Mouse (Mus musculus) frontal cortex, postnatal 14 days (tissue): Measurements from ENCODE around the gene Mrtfb.

Source experiments
- DNase-seq, 2 experiments: peaks; one replicate each; pipeline ENCODE4 v3.0.0; 2022; ENCODE audit warnings: low spot score in 2 of 2

The Mrtfb gene

DNA sequence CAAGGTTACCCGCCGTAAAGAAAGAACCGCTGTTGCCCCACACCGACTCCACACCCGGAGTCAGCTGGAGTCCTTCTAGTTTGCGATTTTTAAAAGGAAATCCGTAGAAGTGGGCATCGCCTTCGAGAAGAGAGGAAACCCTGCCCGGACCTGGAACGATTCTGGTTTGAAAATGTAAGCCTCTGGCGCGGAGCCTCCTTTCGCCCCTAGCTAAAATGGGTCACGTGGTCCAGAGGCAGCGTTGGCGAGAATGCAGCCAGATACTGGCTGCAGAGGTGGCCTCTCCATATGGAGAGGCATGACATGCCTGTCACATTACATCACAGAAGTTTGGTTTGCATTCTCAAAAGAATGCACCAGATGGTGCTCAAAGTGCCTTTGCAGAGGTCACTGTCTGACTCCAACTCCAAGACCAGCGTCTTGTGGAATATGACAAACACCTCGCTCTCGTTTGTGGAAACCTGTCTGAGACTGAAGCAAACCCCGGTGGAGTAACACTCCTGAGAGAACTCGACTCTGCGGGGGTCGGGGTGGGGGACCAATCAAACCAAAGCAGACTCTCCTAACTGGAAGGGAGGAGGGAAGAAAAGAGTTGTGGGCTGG lies 181.6 kb downstream of the Mrtfb start:
- DNase-seq: peak in 1 of 2 experiments; percentile 41

DNA sequence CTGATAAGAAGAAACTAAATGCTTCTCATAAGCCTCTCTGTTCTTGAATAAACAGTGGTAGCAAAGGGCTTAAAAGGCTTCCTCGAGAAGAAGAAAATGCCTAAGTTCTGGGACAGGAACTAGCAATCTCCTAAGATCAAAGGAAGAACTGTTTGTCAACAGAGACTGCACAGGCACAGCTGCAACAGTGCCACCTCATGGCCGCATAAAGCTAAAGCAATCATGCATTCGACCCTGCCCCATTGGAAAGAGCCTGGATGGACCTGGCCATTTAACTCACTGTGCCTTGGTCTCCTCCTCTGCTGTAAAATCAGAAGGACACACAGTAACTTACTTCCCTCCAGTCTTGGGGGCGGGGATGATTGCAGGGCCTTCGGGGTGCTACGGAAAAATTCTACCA lies 184.2 kb downstream of the Mrtfb start:
- DNase-seq: no peak

DNA sequence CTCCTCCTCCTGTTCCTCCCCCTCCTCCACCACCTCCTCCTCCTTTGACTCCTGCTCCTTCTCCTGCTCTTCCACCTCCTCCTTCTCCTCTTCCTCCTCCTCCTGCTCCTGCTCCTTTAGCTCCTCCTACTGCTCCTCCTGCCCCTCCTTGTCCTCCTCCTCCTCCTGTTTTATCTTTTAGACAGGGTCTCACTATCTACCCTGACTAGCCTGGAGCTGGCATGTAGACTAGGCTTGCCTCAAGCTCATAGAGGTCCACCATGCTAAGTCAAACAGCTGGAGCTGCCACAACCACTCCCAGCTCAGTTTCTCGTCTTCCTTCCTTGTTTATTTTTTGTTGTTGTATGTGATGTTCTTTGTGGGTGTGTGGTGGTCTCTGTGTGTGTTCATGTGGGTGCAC lies 187.5 kb downstream of the Mrtfb start:
- no peak for DNase-seq

DNA sequence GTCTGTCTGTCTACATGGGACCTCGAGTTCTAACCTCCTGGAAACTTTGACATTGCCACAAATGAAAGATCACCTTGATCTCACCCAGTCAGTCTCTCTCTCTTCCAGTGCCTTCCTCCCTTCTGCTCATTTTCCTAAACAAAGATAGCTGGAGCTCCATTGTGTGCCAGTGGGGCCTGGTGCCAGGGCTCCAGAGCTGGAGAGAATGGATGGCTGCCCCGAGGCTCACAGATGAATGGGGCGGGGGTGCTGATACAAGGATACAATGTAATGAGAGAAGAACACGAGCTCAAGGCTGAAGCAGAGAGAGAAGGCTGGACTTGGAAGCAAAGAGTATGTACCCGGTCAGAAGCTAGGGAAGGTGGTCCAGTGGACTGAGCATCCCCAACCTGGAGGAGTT lies 189.2 kb downstream of the Mrtfb start:
- DNase-seq: no peak

DNA sequence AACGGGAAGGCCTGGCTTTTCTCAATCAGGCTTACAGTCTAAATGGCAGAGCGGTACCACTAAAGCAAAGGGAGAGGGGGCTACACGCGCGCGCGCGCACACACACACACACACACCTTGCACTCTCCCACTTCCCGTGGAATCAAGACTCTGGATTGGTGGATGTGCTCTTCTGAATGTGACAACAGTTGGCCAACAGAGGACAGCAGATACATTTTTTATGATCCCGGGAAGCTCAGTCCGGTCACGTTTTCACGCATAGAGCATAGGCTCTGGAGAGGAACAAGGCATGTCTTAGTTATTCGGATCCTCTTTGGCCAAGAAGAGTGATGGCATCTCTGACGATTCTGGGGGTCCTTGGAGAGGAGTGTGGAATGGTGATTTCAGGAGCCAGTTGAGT lies 190.2 kb downstream of the Mrtfb start:
- DNase-seq: no peak

DNA sequence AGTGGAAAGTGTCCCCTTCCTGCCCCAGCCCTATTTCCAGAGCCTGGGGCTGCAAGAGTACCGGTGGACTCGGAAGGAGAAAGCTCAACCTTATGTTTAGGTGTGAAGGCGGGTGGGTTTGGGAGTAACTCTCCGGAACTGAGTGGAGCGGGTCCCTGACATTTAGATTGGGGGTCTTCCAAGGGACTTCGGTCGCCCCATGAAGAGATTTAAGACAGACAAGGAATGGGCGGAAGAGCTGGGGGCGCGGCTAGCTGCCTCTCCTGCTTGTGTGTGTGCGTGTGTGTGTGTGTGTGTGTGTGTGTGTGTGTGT lies 190.6 kb downstream of the Mrtfb start:
- DNase-seq: no peak

DNA sequence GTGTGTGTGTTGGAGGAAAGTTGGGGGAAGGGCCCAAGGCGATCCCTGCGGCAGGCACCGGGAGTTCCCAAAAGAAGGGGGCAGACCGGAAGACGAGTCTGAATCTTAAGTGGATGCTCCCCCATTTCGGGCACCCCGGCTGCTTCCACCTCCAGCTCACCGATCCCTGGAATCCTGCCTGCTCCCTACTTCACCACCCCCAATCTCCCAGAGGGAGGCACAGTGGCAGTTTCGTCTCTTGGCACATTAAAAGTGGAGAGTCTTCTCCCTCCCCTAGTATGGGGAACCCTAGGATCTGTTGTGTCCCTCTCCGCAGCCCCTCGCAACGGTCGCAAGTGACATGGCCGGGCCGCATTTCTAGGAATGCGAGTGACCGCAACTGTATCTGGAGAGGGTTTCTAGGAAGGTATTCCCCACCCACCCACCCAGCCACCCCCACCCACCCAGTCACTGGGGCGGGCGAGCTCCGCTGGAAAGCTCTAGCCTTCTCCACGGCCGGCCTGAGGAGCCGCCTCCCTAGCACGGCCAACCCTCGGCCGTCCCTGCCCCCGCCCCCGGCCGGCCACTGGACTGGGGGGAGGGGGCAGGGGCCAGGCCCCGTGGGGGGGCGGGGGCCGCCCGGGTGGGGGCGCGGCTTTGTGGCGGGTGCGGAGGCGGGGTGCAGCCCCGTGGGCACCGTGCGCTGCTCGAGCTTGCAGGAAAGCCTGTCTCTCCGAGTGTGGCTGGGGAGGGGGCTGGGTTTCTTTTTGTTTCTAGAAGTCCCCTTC lies 191.2 kb downstream of the Mrtfb start:
- peak; percentile 51 to 53 for DNase-seq

DNA sequence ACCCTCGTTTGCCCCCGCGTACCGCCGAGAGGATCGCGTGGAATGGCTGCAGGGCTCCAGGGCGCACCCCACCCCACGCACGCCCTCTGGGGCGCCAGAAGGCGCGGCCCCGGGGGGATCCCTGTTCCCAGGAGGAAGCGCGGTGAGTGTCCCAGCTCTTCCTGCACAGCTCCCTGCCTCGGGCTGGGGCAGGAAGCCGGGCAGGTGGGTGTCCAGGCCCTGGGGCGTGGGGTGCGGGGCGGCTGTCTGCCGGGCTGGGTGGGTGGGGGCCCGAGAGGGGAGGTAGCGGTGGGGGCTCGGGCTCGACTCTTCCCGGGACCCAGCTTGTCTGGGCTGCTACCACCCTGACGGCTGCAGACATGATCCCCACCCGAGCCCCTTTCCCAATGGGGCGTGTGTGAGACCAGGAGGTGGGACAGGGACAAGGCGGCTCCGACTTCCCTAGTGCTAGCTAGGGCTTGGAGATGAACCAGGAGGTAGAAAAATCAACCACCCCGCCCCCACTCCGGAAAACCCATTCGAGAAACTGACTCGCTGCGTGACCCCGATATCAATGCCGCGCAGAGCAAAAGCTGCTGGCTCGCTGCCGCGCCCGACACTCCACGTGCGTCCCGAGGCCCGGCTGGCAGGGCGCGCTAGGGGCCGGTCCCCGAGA lies 191.9 kb downstream of the Mrtfb start:
- peak in 1 of 2 experiments; percentile 37 for DNase-seq

DNA sequence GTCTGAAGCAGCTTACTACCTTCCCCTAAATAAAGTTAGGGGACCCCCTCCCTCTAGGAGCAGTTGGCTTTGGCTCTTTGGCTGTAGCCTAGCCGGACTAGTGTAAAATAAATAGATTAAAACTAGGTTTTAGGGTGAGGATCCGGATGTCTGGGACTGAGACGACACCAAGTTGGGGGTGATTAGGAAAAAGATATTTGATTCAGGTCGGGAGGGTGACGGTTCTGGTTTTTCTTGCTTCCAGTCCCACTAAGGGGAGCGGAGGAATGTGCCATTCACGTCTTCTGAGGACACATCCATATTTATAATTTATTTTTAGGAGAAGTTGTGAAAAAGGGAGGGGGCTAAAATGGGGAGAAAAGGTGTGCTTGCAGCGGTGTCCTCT lies 192.4 kb downstream of the Mrtfb start:
- DNase-seq: no peak

DNA sequence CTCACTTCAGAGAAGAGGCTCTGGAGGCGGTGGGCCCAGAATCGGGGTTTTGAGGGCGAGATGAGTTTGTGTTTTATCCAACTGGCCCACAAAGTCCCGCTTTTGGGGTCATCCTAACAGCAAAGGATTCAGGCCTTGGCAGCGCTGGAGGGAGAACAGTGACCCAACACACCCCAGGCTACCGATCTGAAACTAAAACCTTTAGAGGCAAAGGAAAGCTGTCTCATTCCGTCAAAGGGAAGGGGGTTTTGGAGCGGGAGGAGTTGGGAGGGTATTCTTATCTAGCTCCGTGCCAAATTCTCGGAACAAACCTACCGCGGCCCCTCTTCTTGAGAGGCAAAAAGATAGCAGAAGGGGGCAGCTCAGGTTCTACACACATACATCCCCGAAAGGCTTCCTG lies 193.2 kb downstream of the Mrtfb start:
- DNase-seq: no peak

DNA sequence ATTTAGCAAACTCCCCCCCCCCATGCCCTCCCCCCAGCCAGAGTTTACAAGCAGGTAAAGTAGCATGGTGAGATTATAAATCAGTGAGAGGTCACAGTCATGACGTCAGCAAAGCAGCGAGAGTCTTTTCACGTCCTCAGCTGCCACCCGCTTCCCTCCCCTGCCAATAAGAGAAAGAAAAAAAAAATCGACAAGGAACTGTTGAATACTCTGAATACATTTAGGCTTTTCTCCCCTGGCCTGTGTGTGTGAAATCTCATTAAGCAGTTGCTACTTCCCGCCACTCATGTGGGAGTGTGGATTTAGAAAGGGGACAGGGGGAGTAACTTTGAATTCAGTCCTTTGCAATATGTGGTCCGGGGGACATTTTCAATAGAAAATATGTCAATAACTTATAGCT lies 194.6 kb downstream of the Mrtfb start:
- DNase-seq: no peak

DNA sequence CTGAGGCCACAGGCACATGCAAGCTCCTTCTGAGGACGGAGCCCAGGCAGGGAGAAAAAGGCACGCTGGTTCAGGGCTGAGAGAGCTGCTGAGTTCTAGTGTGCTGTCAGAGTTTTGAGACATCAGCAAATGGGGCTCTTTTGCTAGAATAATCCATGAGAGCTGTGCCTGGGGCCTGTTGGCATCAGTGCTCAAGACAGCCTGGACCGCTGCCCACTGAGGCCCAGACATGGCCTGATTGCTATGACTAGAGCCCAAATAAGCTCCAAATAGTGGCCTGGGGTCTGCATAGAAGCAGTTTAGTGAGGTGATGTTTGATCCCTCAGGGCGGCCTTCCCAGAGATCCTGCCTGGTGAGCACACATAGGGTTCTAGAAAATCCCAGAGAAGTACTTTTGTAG lies 195.7 kb downstream of the Mrtfb start:
- DNase-seq: no peak

DNA sequence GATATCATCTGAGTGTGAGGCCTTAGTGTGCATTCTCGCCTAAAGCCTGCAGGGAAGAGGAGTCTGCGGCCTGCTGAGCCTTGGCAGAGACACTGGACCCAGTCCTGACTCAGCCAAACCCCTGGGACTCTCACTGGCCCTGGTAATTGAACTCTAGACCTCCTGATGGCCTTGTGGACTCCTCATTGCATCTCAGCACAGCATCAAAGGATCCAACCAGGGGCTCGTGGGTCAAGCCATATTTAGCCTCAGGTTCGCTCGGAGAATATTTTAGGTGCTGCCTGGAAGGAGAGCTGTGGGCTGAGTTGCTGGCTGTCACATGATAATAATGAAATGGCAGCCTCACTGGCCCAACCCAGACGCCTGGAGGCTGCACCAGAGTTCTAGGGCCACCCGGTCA lies 196.4 kb downstream of the Mrtfb start:
- no peak for DNase-seq

DNA sequence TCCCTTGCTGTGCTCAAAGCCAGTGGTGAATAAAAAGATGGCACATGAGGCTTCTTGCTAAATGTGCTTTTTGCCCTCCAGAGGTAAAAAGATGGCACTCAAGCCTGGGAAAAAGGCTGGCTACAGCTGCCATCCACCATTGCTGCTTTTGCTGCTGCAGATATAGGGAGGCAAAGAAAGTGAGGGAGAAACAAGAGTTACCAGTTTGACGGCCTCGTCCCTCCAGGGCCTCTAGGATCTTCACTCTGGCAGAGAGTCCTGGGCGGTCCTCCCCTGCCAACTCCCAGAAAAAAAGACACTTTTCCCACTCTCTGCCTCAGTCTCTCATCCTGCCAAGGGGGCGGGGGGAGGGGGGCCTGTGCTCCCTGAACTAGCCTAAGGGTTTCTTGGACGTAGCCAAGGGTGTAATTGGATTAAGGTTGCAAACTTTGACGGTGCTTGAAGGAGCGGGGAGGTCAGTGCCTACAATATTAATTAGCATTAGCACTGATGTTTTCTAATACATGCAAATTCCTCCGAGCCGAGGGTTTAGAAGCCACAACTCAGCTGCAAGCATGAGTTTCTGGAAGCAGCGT lies 197.8 kb downstream of the Mrtfb start:
- DNase-seq: no peak

DNA sequence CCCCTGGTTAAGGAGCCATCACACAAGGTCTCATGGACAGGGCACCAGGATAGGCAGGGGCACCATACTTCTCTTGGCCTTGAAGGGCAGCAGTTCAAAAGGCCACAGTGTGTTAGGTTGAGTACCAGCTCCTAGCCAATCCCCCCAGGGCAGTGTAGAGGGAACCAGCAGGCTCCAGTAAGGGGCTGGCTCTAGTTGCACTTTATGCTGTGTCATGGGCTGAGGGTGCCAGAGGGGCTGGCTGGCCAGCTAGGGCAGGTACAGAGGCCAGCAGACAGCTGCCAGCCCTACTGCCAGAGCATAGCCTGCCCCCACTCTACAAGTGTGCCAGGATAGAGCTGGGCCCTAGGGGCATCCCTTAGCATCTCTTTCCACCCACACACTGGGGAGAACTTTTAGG lies 199.3 kb downstream of the Mrtfb start:
- no peak for DNase-seq

DNA sequence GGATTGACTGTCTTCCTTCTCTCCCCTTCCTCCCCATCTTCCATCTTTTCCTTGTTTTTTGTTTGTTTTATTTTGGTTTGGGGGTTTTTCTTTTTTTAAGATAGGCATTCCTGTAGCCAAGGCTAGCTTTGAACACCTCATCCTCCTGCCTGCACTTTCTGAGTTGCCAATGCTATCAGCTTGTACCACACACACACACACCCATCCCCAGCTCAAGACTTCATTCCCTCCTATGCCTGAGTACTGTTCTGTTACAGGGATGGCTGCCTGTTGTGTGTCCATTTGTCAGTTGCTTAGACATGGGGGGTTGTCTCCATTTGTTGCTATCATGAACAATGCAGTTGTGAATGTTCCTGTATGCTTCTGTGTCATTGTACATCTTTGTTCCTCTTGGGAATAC lies 202.3 kb downstream of the Mrtfb start:
- DNase-seq: no peak

DNA sequence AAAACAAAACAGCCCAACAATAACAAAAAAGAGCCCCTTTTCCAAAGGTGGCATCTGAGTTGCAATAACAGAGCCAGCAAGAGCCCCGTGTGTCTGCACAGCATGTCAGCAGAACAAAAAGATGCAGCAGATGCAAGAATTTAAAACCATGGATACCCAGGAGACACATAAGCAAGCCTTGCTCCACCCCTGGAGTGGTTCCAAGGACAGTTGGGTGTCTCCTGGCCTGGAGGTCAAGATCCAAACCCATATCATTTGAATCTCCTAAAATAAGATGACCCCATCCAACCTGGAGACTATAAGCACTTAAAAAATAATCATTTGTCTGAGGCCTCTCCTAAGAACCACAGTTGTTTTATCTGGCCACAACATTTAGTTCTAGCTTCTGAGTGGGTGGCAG lies 203.8 kb downstream of the Mrtfb start:
- DNase-seq: no peak

DNA sequence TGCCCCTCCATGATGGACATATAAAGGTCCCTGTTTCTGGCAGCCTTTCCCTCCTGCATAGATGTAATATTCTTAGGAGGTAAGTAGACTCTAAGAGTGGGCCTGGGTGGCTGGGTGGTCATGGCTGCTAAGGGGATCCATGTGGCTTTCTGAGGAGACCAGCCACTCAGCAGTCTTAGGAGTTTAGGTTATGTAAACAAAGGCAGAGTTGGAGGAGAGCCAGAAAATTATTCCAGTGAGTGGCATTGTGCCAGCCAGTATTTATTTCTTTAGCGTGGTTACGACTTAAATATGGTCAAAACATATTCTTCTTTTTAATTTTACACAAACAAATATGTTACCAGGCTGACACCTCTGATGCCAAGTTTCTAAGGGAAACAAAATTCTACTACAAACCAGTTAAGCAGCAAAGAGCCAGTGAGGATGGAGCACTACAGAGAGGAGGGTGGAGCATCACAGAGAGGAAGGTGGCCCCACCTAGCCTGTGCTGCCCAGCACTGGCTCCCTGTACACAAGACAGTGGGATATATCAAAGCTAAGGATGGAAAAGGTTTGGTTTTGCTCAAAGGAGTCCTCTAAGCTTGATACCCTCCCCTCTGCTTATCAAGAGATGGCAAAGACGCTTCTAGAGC lies 204.6 kb downstream of the Mrtfb start:
- DNase-seq: no peak

DNA sequence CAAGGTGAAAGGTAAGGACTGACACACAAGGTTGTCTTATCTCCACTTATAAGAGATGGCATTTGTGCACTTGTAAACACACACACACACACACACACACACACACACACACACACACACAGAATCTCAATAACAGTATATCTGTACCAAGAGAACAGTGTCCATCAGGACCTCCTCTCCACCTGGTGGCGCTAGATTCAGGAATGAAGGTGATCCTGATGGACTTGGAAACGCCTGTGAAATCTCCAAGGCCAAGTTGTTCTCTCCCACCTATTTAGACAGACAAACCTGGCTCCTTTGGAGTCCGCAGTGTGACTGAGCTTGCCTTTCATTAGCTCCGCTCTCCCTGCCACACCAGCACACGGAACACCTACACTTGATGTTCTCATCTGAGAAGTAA lies 208.4 kb downstream of the Mrtfb start:
- DNase-seq: no peak
